15 mouse cellular contexts compared by ENCODE assay signal in genomic region chr3:94819452-94820425, GRCm38 (mm10). TPM values are rescaled to one million over a fixed set of nuclear protein-coding genes. Genes with fewer than 3 reads are reported as not detected.
DNase-seq lines count a peak whose midpoint lies in the region; ATAC-seq and TF ChIP-seq lines count a peak whose summit lies in the region.
"Had no signal": no experiment of that assay in that cellular context is flagged by ENCODE, and none has a peak within 500 bp of the region (broad histone marks: within the 10 kb centered on the region; RNA-seq: fewer than 3 reads in every experiment).

No protein-coding gene starts in this region.

- no peaks in the 10 kb centered on the region for H3K79me2 ChIP-seq in heart, adult 2 months (replicated peaks; ENCODE audit: control insufficient read depth, insufficient read depth, low read length)

- TF ChIP-seq EP300 in heart, adult 2 months (IDR thresholded peaks at IDR 0.05; ENCODE audit: insufficient read depth, low read depth, low read length) = no peak

- no peak overlapping the region; the same call in 1 of the 2 replicates for H3K4me3 ChIP-seq in heart, embryonic 13.5 days
- H3K4me3 ChIP-seq in heart, adult 2 months = no peak overlapping the region
- H3K4me3 ChIP-seq in lung, embryonic 14.5 days (ENCODE audit: low read depth, low read length) = no peak overlapping the region
- no peak overlapping the region for H3K4me3 ChIP-seq in embryonic facial prominence, embryonic 10.5 days
- no peak overlapping the region for H3K4me3 ChIP-seq in limb, embryonic 13.5 days
- H3K4me3 ChIP-seq: liver, embryonic 12.5 days had no signal

- no peak for ATAC-seq in heart, embryonic 13.5 days (ENCODE audit: extremely low read depth, insufficient number of reproducible peaks, low FRiP score, low TSS enrichment)
- peak; percentile 32; the same call in 1 of the 2 replicates for ATAC-seq in lung, embryonic 14.5 days (ENCODE audit: insufficient read depth)
- no peak for ATAC-seq in limb, embryonic 13.5 days (ENCODE audit: low FRiP score, low read depth)
- ATAC-seq: intestine, embryonic 15.5 days; liver, embryonic 12.5 days; Patski had no signal

- DNase-seq in heart, adult 2 months = no peak
- DNase-seq in lung, embryonic 14.5 days = peak; percentile 32
- no peak for DNase-seq in lung, postnatal 10 days
- peak; percentile 48 for DNase-seq in embryonic facial prominence, embryonic 10.5 days (ENCODE audit: low spot score)
- no peak for DNase-seq in right cerebral cortex, postnatal 10 days (ENCODE audit: low spot score in 2 of 2)
- no peak for DNase-seq in thymus, postnatal 14 days
- DNase-seq: adrenal gland, postnatal 14 days; gastrocnemius, postnatal 36 days had no signal

- TF ChIP-seq POLR2A in heart, adult 2 months (IDR thresholded peaks at IDR 0.05; ENCODE audit: insufficient read depth, low read depth, low read length) = no peak

- intact Hi-C loops in heart, adult 2 months (cut with DNase I) = no loop called here

- 0 out of 2 replicates have a peak overlapping the region, but pooled peaks have one; percentile 5 for H3K9ac ChIP-seq in heart, embryonic 13.5 days
- H3K9ac ChIP-seq in heart, adult 2 months (ENCODE audit: low read depth, low read length) = no peak overlapping the region
- no peak overlapping the region for H3K9ac ChIP-seq in lung, embryonic 14.5 days
- H3K9ac ChIP-seq in limb, embryonic 13.5 days = no peak overlapping the region
- H3K9ac ChIP-seq: intestine, embryonic 15.5 days; liver, embryonic 12.5 days had no signal

- peak overlapping the region; percentile 36 for H3K4me2 ChIP-seq in heart, embryonic 13.5 days
- no peak overlapping the region for H3K4me2 ChIP-seq in lung, embryonic 14.5 days
- 0 out of 2 replicates have a peak overlapping the region, but pooled peaks have one; percentile 1 for H3K4me2 ChIP-seq in limb, embryonic 13.5 days (replicated peaks)

- WGBS in heart, embryonic 13.5 days = 44% methylated on average over 24 of the region's 24 CpGs
- WGBS in heart, adult 2 months = 69% methylated on average over 24 of the region's 24 CpGs
- 51% methylated on average over 24 of the region's 24 CpGs for WGBS in lung, embryonic 14.5 days
- WGBS in embryonic facial prominence, embryonic 10.5 days = 66% methylated on average over 24 of the region's 24 CpGs
- 68% methylated on average over 24 of the region's 24 CpGs for WGBS in limb, embryonic 13.5 days

- H3K27ac ChIP-seq in heart, embryonic 13.5 days (replicated peaks) = peak overlapping the region; percentile 64
- no peak overlapping the region for H3K27ac ChIP-seq in heart, adult 2 months
- no peak overlapping the region; the same call in 1 of the 2 replicates for H3K27ac ChIP-seq in lung, embryonic 14.5 days (ENCODE audit: low read depth)
- H3K27ac ChIP-seq in embryonic facial prominence, embryonic 10.5 days (replicated peaks) = no peak overlapping the region
- no peak overlapping the region; the same call in 1 of the 2 replicates for H3K27ac ChIP-seq in limb, embryonic 13.5 days
- H3K27ac ChIP-seq: left cerebral cortex, adult 2 months; liver, embryonic 12.5 days; macrophage had no signal

- peaks cover 3% of the 10 kb centered on the region; the same call in 1 of the 2 replicates for H3K9me3 ChIP-seq in heart, embryonic 13.5 days
- no peaks in the 10 kb centered on the region for H3K9me3 ChIP-seq in lung, embryonic 14.5 days (ENCODE audit: low read depth, low read length)
- H3K9me3 ChIP-seq in embryonic facial prominence, embryonic 10.5 days = no peaks in the 10 kb centered on the region
- H3K9me3 ChIP-seq in limb, embryonic 13.5 days = peaks cover 3% of the 10 kb centered on the region
- H3K9me3 ChIP-seq: intestine, embryonic 15.5 days; liver, embryonic 12.5 days had no signal

- H3K4me1 ChIP-seq in heart, embryonic 13.5 days = peaks cover 20% of the 10 kb centered on the region
- peaks cover 2% of the 10 kb centered on the region; the same call in 1 of the 2 replicates for H3K4me1 ChIP-seq in heart, adult 2 months (ENCODE audit: control insufficient read depth, insufficient read depth, low read length)
- H3K4me1 ChIP-seq in lung, embryonic 14.5 days (ENCODE audit: insufficient read depth) = no peaks in the 10 kb centered on the region; the same call in 1 of the 2 replicates
- peaks cover 13% of the 10 kb centered on the region for H3K4me1 ChIP-seq in embryonic facial prominence, embryonic 10.5 days
- H3K4me1 ChIP-seq in limb, embryonic 13.5 days = no peaks in the 10 kb centered on the region
- H3K4me1 ChIP-seq: intestine, embryonic 15.5 days had no signal

- no peaks in the 10 kb centered on the region for H3K27me3 ChIP-seq in heart, embryonic 13.5 days (replicated peaks)
- H3K27me3 ChIP-seq in heart, adult 2 months (ENCODE audit: control insufficient read depth, insufficient read depth, low read length) = no peaks in the 10 kb centered on the region
- no peaks in the 10 kb centered on the region for H3K27me3 ChIP-seq in lung, embryonic 14.5 days (ENCODE audit: insufficient read depth, low read length)
- H3K27me3 ChIP-seq in embryonic facial prominence, embryonic 10.5 days (replicated peaks; ENCODE audit: low read depth, poor library complexity, severe bottlenecking) = peaks cover 10% of the 10 kb centered on the region
- H3K27me3 ChIP-seq in limb, embryonic 13.5 days = no peaks in the 10 kb centered on the region
- H3K27me3 ChIP-seq: intestine, embryonic 15.5 days; liver, embryonic 12.5 days had no signal

- H3K36me3 ChIP-seq in heart, embryonic 13.5 days = no peaks in the 10 kb centered on the region
- no peaks in the 10 kb centered on the region for H3K36me3 ChIP-seq in heart, adult 2 months (ENCODE audit: control insufficient read depth, insufficient read depth, low read length)
- H3K36me3 ChIP-seq in lung, embryonic 14.5 days (ENCODE audit: insufficient read depth) = no peaks in the 10 kb centered on the region
- H3K36me3 ChIP-seq in embryonic facial prominence, embryonic 10.5 days (replicated peaks) = no peaks in the 10 kb centered on the region
- H3K36me3 ChIP-seq in limb, embryonic 13.5 days = no peaks in the 10 kb centered on the region
- H3K36me3 ChIP-seq: intestine, embryonic 15.5 days; liver, embryonic 12.5 days had no signal

- no peak for TF ChIP-seq CTCF in heart, adult 2 months (IDR thresholded peaks at IDR 0.05)
- no peak for TF ChIP-seq CTCF in lung, embryonic 14.5 days (IDR thresholded peaks at IDR 0.05; ENCODE audit: low read depth)

RNA-seq across cellular contexts. Expression of gene Pogz, which starts 17.6 kb away (rescaled TPM):
- 9.3 and 10.1 TPM in 2 replicates for polyA plus RNA-seq in heart, embryonic 13.5 days (2015; fragmentation: Nextera tagmentation; extraction: Ambion mirVana)
- total RNA-seq in heart, adult 2 months (2021) = 10 to 100 TPM; 17.3 TPM
- polyA plus RNA-seq in heart, adult 2 months (2012; rRNA removed) = 13.7 and 16.4 TPM in 2 replicates
- polyA plus RNA-seq in lung, embryonic 14.5 days (2014; fragmentation: Nextera tagmentation; extraction: Ambion mirVana) = 21.3 and 22.1 TPM in 2 replicates
- 18.5 and 20.3 TPM in 2 replicates for polyA plus RNA-seq in embryonic facial prominence, embryonic 10.5 days (2016; fragmentation: Nextera tagmentation; extraction: Ambion mirVana)
- polyA plus RNA-seq in limb, embryonic 13.5 days (2015; fragmentation: Nextera tagmentation; extraction: Ambion mirVana) = 21.2 and 25.0 TPM in 2 replicates

RNA-seq across cellular contexts. Expression of gene Cgn, which starts 33.4 kb away (rescaled TPM):
- 2.2 and 2.3 TPM in 2 replicates for polyA plus RNA-seq in heart, embryonic 13.5 days (2015; fragmentation: Nextera tagmentation; extraction: Ambion mirVana)
- total RNA-seq in heart, adult 2 months (2021) = under 1 TPM; 0.25 to 0.50 TPM
- polyA plus RNA-seq in heart, adult 2 months (2012; rRNA removed) = 0.26 and 0.43 TPM in 2 replicates
- 18.3 and 19.5 TPM in 2 replicates for polyA plus RNA-seq in lung, embryonic 14.5 days (2014; fragmentation: Nextera tagmentation; extraction: Ambion mirVana)
- polyA plus RNA-seq in embryonic facial prominence, embryonic 10.5 days (2016; fragmentation: Nextera tagmentation; extraction: Ambion mirVana) = 10.7 and 10.8 TPM in 2 replicates
- polyA plus RNA-seq in limb, embryonic 13.5 days (2015; fragmentation: Nextera tagmentation; extraction: Ambion mirVana) = 7.1 and 7.3 TPM in 2 replicates

Comparison
In these comparisons a context has a peak if more than half of its experiments do, and no peak if none do; other contexts are left out.
1. DNase-seq: peak in lung, embryonic 14.5 days (single experiment) and embryonic facial prominence, embryonic 10.5 days (single experiment); none in heart, adult 2 months (0 of 2), lung, postnatal 10 days (single experiment), right cerebral cortex, postnatal 10 days (0 of 2) and thymus, postnatal 14 days (single experiment).